Mouse (Mus musculus): ENCODE data around the gene Serac1.
A peak's percentile ranks its signal among the peaks of the same experiment; 100 is the strongest.

DNA sequence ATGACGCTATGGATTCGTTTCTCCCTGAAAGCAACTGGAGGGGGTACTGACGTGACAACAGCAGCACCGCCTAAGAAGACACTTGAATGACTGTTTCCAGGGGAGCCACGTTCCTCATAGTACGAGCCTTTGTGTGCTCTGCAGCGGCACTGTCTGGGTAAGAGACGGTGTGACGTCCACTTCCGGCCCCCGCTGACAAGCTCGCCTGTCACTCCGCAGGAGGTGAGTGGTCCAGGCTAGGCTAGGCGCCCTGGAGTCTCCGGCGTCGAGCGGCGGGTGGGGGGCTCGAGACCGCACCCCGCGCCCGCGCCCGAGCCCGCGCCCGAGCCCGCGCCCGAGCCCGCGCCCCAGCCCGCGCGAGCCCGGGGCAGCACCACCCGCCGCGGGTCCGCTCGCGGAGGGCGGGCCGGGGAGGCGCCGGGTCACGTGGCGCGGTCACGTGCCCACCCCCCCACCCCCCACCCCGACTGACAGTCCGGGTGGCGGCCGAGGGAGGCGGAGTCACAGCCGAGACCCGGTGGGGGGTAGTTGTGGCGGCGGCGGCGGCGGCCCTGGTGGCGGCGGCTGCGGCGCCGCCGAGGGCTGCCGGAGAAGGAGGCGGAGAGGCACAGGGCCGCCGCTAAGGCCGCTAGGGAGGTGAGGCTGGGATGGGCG lies 26.9 kb upstream of the Serac1 start, which contains the start of gene Tulp4:
- no peak for TF ChIP-seq CHD2 (IDR thresholded peaks at IDR 0.05; ENCODE audit: low read depth, low read length)
- no peak for TF ChIP-seq ZNF384 (IDR thresholded peaks at IDR 0.05; ENCODE audit: low read depth, low read length)
- 0 out of 2 replicates have a peak, but pooled peaks have one; percentile 15 for TF ChIP-seq HCFC1 (IDR thresholded peaks at IDR 0.05; ENCODE audit: borderline replicate concordance, insufficient read depth, low read length)
- TF ChIP-seq ZC3H11A (IDR thresholded peaks at IDR 0.05; ENCODE audit: borderline replicate concordance, low read depth, low read length): no peak
- TF ChIP-seq MAFK (IDR thresholded peaks at IDR 0.05; ENCODE audit: insufficient read depth, low read depth, low read length): no peak
